Mouse (Mus musculus): ENCODE results near the gene Frmd5. TPM values are rescaled to one million over a fixed set of nuclear protein-coding genes. Genes with fewer than 3 reads are reported as not detected.

The Frmd5 gene
- 0.44 TPM for polyA plus RNA-seq (2012; fragmentation: generic; extraction: Trizol)

- H3K27me3 ChIP-seq (ENCODE audit: control insufficient read depth, insufficient read depth, insufficient read length): peaks cover 14% of the 10 kb centered on the region
- TF ChIP-seq TCF3 (IDR thresholded peaks at IDR 0.05; ENCODE audit: insufficient read length, low read depth) (no peak), MAX (IDR thresholded peaks at IDR 0.05; ENCODE audit: low read depth) (no peak)
- H3K4me2 ChIP-seq (ENCODE audit: low read depth): peak within 1 kb of the TSS; percentile 95
Measured at GRCm38 (mm10) chr2:121806959-121807653, at the start of gene Frmd5. TSS of gene Frmd5 (minus strand) at chr2:121807087.

GRCm38 (mm10) chr2:121853974-121854373, 47.1 kb upstream of the Frmd5 start:
- TF ChIP-seq E2F4 (IDR thresholded peaks at IDR 0.05; ENCODE audit: insufficient read depth) (no peak), TCF12 (IDR thresholded peaks at IDR 0.05; ENCODE audit: insufficient read depth, poor library complexity, severe bottlenecking) (no peak), USF1 (IDR thresholded peaks at IDR 0.05; ENCODE audit: low read depth) (no peak), POLR2A (IDR thresholded peaks at IDR 0.05; ENCODE audit: insufficient read length, low read depth) (no peak), SRF (IDR thresholded peaks at IDR 0.05; ENCODE audit: control insufficient read depth, insufficient read length, low read depth) (no peak), POLR2AphosphoS2 (IDR thresholded peaks at IDR 0.05; ENCODE audit: insufficient read length, low read depth) (no peak), CEBPB (IDR thresholded peaks at IDR 0.05; ENCODE audit: insufficient read depth, poor library complexity, severe bottlenecking) (no peak), MYOD1 (IDR thresholded peaks at IDR 0.05; ENCODE audit: control insufficient read depth in 1 of 3, insufficient read length in 2 of 3, low read depth in 2 of 3) (no peak), MYOG (IDR thresholded peaks at IDR 0.05; ENCODE audit: control insufficient read depth in 1 of 3, insufficient read depth in 1 of 3, insufficient read length in 2 of 3, low read depth in 2 of 3) (no peak), TCF3 (IDR thresholded peaks at IDR 0.05; ENCODE audit: insufficient read length, low read depth) (no peak), REST (IDR thresholded peaks at IDR 0.05; ENCODE audit: insufficient read depth, insufficient read length) (no peak), MAX (IDR thresholded peaks at IDR 0.05; ENCODE audit: low read depth) (no peak)
- Histone ChIP-seq H3ac (ENCODE audit: control insufficient read depth, insufficient read length) (no peak overlapping the region), H3K36me3 (ENCODE audit: control insufficient read depth, insufficient read depth) (no peaks in the 10 kb centered on the region), H3K4me3 (no peak overlapping the region), H3K27me3 (ENCODE audit: control insufficient read depth, insufficient read depth, insufficient read length) (peaks cover under 1% of the 10 kb centered on the region), H3K79me2 (ENCODE audit: control insufficient read depth, insufficient read depth) (no peaks in the 10 kb centered on the region), H3K4me2 (ENCODE audit: low read depth) (no peak overlapping the region)

More at GRCm38 (mm10) chr2:121806959-121807653, at the start of gene Frmd5:
- peak within 1 kb of the TSS; percentile 19 for H3K4me3 ChIP-seq
- peak within 1 kb of the TSS; percentile 52 for H3ac ChIP-seq (ENCODE audit: control insufficient read depth, insufficient read length)
- H3K79me2 ChIP-seq (ENCODE audit: control insufficient read depth, insufficient read depth): no peaks in the 10 kb centered on the region
- no peaks in the 10 kb centered on the region for H3K36me3 ChIP-seq (ENCODE audit: control insufficient read depth, insufficient read depth)

GRCm38 (mm10) chr2:121852045-121852444, 45.2 kb upstream of the Frmd5 start:
- Histone ChIP-seq H3K4me3 (no peak overlapping the region), H3K27me3 (ENCODE audit: control insufficient read depth, insufficient read depth, insufficient read length) (no peaks in the 10 kb centered on the region), H3K36me3 (ENCODE audit: control insufficient read depth, insufficient read depth) (no peaks in the 10 kb centered on the region), H3K4me2 (ENCODE audit: low read depth) (no peak overlapping the region), H3ac (ENCODE audit: control insufficient read depth, insufficient read length) (no peak overlapping the region), H3K79me2 (ENCODE audit: control insufficient read depth, insufficient read depth) (no peaks in the 10 kb centered on the region)
- TF ChIP-seq MYOG (IDR thresholded peaks at IDR 0.05; ENCODE audit: control insufficient read depth in 1 of 3, insufficient read depth in 1 of 3, insufficient read length in 2 of 3, low read depth in 2 of 3): no peak

GRCm38 (mm10) chr2:121846050-121846449, 39.2 kb upstream of the Frmd5 start:
- no peak overlapping the region for H3ac ChIP-seq (ENCODE audit: control insufficient read depth, insufficient read length)
- H3K4me2 ChIP-seq (ENCODE audit: low read depth): no peak overlapping the region
- H3K36me3 ChIP-seq (ENCODE audit: control insufficient read depth, insufficient read depth): no peaks in the 10 kb centered on the region
- H3K4me3 ChIP-seq: no peak overlapping the region
- no peaks in the 10 kb centered on the region for H3K27me3 ChIP-seq (ENCODE audit: control insufficient read depth, insufficient read depth, insufficient read length)
- H3K79me2 ChIP-seq (ENCODE audit: control insufficient read depth, insufficient read depth): no peaks in the 10 kb centered on the region
- TF ChIP-seq SRF (IDR thresholded peaks at IDR 0.05; ENCODE audit: control insufficient read depth, insufficient read length, low read depth) (no peak), MYOG (IDR thresholded peaks at IDR 0.05; ENCODE audit: control insufficient read depth in 1 of 3, insufficient read depth in 1 of 3, insufficient read length in 2 of 3, low read depth in 2 of 3) (no peak), MAX (IDR thresholded peaks at IDR 0.05; ENCODE audit: low read depth) (no peak), CEBPB (IDR thresholded peaks at IDR 0.05; ENCODE audit: insufficient read depth, poor library complexity, severe bottlenecking) (no peak), POLR2A (IDR thresholded peaks at IDR 0.05; ENCODE audit: insufficient read length, low read depth) (no peak), E2F4 (IDR thresholded peaks at IDR 0.05; ENCODE audit: insufficient read depth) (no peak), MYOD1 (IDR thresholded peaks at IDR 0.05; ENCODE audit: control insufficient read depth in 1 of 3, insufficient read length in 2 of 3, low read depth in 2 of 3) (no peak), USF1 (IDR thresholded peaks at IDR 0.05; ENCODE audit: low read depth) (no peak), TCF3 (IDR thresholded peaks at IDR 0.05; ENCODE audit: insufficient read length, low read depth) (no peak), POLR2AphosphoS2 (IDR thresholded peaks at IDR 0.05; ENCODE audit: insufficient read length, low read depth) (no peak), TCF12 (IDR thresholded peaks at IDR 0.05; ENCODE audit: insufficient read depth, poor library complexity, severe bottlenecking) (no peak), REST (IDR thresholded peaks at IDR 0.05; ENCODE audit: insufficient read depth, insufficient read length) (no peak)

- H3K36me3 ChIP-seq (ENCODE audit: control insufficient read depth, insufficient read depth): no peaks in the 10 kb centered on the region
- H3K27me3 ChIP-seq (ENCODE audit: control insufficient read depth, insufficient read depth, insufficient read length): no peaks in the 10 kb centered on the region
- H3K4me3 ChIP-seq: no peak overlapping the region
- H3ac ChIP-seq (ENCODE audit: control insufficient read depth, insufficient read length): no peak overlapping the region
- no peak overlapping the region for H3K4me2 ChIP-seq (ENCODE audit: low read depth)
- TF ChIP-seq REST (IDR thresholded peaks at IDR 0.05; ENCODE audit: insufficient read depth, insufficient read length) (no peak), POLR2AphosphoS2 (IDR thresholded peaks at IDR 0.05; ENCODE audit: insufficient read length, low read depth) (no peak), MYOD1 (IDR thresholded peaks at IDR 0.05; ENCODE audit: control insufficient read depth in 1 of 3, insufficient read length in 2 of 3, low read depth in 2 of 3) (no peak), POLR2A (IDR thresholded peaks at IDR 0.05; ENCODE audit: insufficient read length, low read depth) (no peak), CEBPB (IDR thresholded peaks at IDR 0.05; ENCODE audit: insufficient read depth, poor library complexity, severe bottlenecking) (no peak), MAX (IDR thresholded peaks at IDR 0.05; ENCODE audit: low read depth) (no peak), E2F4 (IDR thresholded peaks at IDR 0.05; ENCODE audit: insufficient read depth) (no peak), USF1 (IDR thresholded peaks at IDR 0.05; ENCODE audit: low read depth) (no peak), TCF3 (IDR thresholded peaks at IDR 0.05; ENCODE audit: insufficient read length, low read depth) (no peak)
- no peaks in the 10 kb centered on the region for H3K79me2 ChIP-seq (ENCODE audit: control insufficient read depth, insufficient read depth)
Measured at GRCm38 (mm10) chr2:121842249-121842648, 35.4 kb upstream of the Frmd5 start.
